Comparison of ENCODE assay signal across 11 mouse cellular contexts in genomic region chr1:105082823-105083550, GRCm38 (mm10).
"Had no signal": no experiment of that assay in that cellular context is flagged by ENCODE, and none has a peak within 500 bp of the region (broad histone marks: within the 10 kb centered on the region; RNA-seq: fewer than 3 reads in every experiment).

No protein-coding gene starts in this region.

- H3K4me1 ChIP-seq: intestine, embryonic 15.5 days; liver, embryonic 15.5 days; neural tube, embryonic 13.5 days had no signal

- H3K27me3 ChIP-seq: intestine, embryonic 15.5 days; liver, embryonic 15.5 days; neural tube, embryonic 13.5 days had no signal

- H3K4me3 ChIP-seq: intestine, embryonic 15.5 days; liver, embryonic 15.5 days; neural tube, embryonic 13.5 days had no signal

- H3K36me3 ChIP-seq: intestine, embryonic 15.5 days; liver, embryonic 15.5 days; neural tube, embryonic 13.5 days had no signal

- H3K9ac ChIP-seq: hindbrain, embryonic 14.5 days; intestine, embryonic 15.5 days; liver, embryonic 15.5 days; neural tube, embryonic 13.5 days had no signal

- H3K27ac ChIP-seq: hindbrain, embryonic 14.5 days; intestine, embryonic 15.5 days; liver, embryonic 15.5 days; neural tube, embryonic 13.5 days had no signal

- H3K4me2 ChIP-seq: hindbrain, embryonic 14.5 days; intestine, embryonic 15.5 days; liver, embryonic 11.5 days; liver, embryonic 15.5 days; neural tube, embryonic 13.5 days had no signal

- DNase-seq: layer of hippocampus, adult 9-11 months; lung, adult 2 months; lung, postnatal 36 days; right cerebral cortex, adult 18-20 months; right cerebral cortex, postnatal 25 days; thymus, postnatal 36 days had no signal

- H3K9me3 ChIP-seq: intestine, embryonic 15.5 days; liver, embryonic 15.5 days; neural tube, embryonic 13.5 days had no signal
